Mouse (Mus musculus) kidney, adult 2 months (tissue): ENCODE data around the gene Jup. TPM values are rescaled to one million over a fixed set of nuclear protein-coding genes. Genes with fewer than 3 reads are reported as not detected.

Source experiments
- DNase-seq: peaks from one replicate; pipeline ENCODE4 v3.0.0; 2021
- H3K27ac ChIP-seq: fragments of 200-500 bp; 2 replicates; pipeline ENCODE4 v1.5.1; 2012; ENCODE audit warnings: low read depth, low read length, control low read depth, inconsistent platforms; ENCODE audit not compliant: insufficient read depth
- H3K27me3 ChIP-seq: fragments of 200-500 bp; replicated peaks from 2 replicates; pipeline ENCODE4 v1.6.1; 2012; ENCODE audit warnings: mild to moderate bottlenecking, moderate library complexity, low read length, inconsistent platforms; ENCODE audit not compliant: control insufficient read depth, insufficient read depth
- H3K36me3 ChIP-seq: fragments of 200-500 bp; 2 replicates; pipeline ENCODE4 v1.6.1; 2012; ENCODE audit warnings: mild to moderate bottlenecking, moderate library complexity, low read length, inconsistent platforms; ENCODE audit not compliant: control insufficient read depth, insufficient read depth
- H3K4me1 ChIP-seq: fragments of 200-500 bp; 2 replicates; pipeline ENCODE4 v1.6.1; 2011; ENCODE audit warnings: low read length; ENCODE audit not compliant: control insufficient read depth, insufficient read depth
- H3K4me3 ChIP-seq: fragments of 200-500 bp; 2 replicates; pipeline ENCODE4 v1.5.1; 2011; ENCODE audit warnings: mild to moderate bottlenecking, low read depth, low read length, control low read depth; ENCODE audit not compliant: insufficient read depth
- CTCF ChIP-seq: fragments of 200-500 bp; conservative IDR thresholded peaks from 2 replicates; pipeline ENCODE4 v1.5.1; 2011; ENCODE audit warnings: low read depth, mild to moderate bottlenecking, control low read depth, low read length, moderate library complexity, mixed read lengths; ENCODE audit not compliant: insufficient read depth, insufficient read length
- POLR2A ChIP-seq: fragments of 200-500 bp; IDR thresholded peaks from one replicate; pipeline ENCODE4 v1.6.1; 2011; ENCODE audit warnings: low read depth, low read length, control low read depth
- WGBS: fragments of 180-500 bp; shearing (Covaris S2); methylation state at CpG from one replicate; pipeline ENCODE4 v1.1.7; 2018; 5-methylcytosine and 5-hydroxymethylcytosine counted together
- polyA plus RNA-seq: library from polyadenylated mRNA; depleted of rRNA; stranded (reverse); fragments of >200 nt; gene quantifications from 2 replicates; pipeline ENCODE4 v1.2.3, GENCODE M21; 2012

Jup gene
- polyA plus RNA-seq, 1 experiment: 220 TPM

DNA sequence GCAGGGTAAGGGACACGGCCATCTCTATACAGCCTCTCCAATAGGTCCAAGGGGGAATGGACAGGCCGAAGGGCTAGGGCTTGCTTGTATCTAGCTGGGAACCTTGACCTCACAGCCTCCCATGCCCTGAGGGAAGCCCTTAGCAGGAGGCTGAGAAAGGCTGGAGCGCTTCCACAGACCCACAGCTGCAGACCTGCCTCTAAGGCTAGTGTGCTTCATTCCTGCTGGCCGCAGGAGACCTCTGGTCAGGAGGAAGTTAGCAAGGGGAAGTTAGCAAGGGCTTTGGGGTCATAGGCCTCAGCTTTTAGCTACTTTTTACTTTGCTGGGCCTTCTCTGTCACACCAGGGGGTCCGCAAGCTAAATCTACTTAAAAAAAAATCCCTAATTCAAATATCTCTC lies 19.1 kb downstream of the Jup start:
- 85% methylated on average over 5 of the region's 5 CpGs for WGBS
- Histone ChIP-seq H3K27me3 (no peaks in the 10 kb centered on the region), H3K4me1 (no peaks in the 10 kb centered on the region; the same call in 1 of the 2 replicates), H3K36me3 (peaks cover 23% of the 10 kb centered on the region), H3K4me3 (no peak overlapping the region), H3K27ac (no peak overlapping the region)
- TF ChIP-seq CTCF: no peak
- TF ChIP-seq POLR2A: no peak
- no peak for DNase-seq

DNA sequence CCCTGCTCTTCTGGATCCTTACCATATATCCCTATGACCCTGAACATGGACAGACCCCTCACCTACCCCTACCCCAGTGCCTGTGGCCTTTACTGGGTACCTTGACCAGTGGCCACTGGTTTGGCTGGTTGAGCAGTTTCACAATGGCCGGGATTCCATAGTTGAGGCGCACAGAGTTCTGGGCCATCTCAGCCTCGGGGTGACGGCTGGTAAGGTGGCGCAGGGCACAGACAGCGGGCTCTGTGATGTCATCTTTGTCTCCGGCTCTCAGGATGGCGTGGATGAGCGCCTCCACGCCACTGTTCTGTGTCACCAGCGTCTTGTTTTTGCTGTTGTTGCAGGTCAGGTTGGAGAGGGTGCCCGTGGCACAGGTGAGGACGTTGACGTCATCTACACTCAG lies 19.6 kb downstream of the Jup start:
- WGBS: 92% methylated on average over 14 of the region's 14 CpGs
- Histone ChIP-seq H3K27me3 (no peaks in the 10 kb centered on the region), H3K4me1 (no peaks in the 10 kb centered on the region; the same call in 1 of the 2 replicates), H3K36me3 (peaks cover 24% of the 10 kb centered on the region), H3K4me3 (no peak overlapping the region), H3K27ac (no peak overlapping the region)
- TF ChIP-seq CTCF (no peak), POLR2A (no peak)
- DNase-seq: no peak

DNA sequence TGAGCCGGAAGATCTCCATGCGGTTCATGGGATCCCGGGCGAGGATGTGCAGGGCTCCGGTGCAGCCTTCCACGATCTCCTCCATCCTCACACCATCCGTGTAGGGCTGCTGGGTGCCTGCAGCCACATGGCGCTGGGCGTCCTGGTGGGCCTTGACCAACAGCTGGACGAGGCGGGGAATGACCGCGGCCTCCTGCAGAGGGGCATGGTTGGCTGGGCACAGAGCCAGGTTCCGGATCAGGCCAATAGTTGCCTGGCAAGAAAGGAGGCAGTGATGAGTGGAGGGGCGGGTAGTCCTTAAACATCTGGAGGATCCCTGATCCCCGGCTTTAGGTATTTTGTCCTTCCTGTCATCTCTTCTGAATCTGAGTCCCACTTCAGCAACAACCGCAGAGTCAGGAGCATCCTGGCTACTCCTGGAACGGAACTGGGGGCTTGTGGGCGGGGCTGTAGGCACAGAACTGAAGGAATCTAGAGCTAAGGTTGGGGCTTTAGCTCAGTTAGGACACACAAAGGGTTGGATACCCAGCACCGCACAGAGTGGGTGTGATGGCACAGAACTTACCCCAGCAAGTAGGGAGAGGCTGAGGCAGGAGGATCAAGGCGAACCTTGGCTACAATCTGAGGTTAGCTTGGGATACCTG lies 20.7 kb downstream of the Jup start:
- H3K27me3 ChIP-seq: no peaks in the 10 kb centered on the region
- no peak for TF ChIP-seq CTCF
- no peak for TF ChIP-seq POLR2A
- peak overlapping the region; percentile 39; the same call in 1 of the 2 replicates for H3K27ac ChIP-seq
- no peaks in the 10 kb centered on the region; the same call in 1 of the 2 replicates for H3K4me1 ChIP-seq
- 74% methylated on average over 21 of the region's 21 CpGs for WGBS
- DNase-seq: no peak
- H3K4me3 ChIP-seq: no peak overlapping the region
- peaks cover 22% of the 10 kb centered on the region for H3K36me3 ChIP-seq

DNA sequence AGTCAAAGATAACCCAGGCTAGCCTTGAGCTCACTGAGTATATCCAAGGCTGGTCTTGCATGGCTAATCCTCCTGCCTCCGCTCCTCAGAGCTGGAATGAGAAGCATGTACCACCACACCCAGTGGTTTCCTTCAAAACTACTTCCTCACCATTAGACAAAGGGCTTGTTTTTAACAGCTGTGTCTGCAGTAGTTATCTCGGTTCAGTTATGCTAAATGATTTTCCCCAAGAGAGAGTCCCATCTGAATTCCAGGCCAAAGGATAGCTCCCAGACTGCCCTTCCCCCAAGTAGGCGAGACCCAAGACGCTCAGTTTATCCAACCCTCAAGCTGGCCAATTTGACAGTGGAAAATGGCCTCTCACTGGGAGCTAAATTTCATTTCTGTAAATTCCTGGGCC lies 21.6 kb downstream of the Jup start:
- H3K27ac ChIP-seq: peak overlapping the region; percentile 39; the same call in 1 of the 2 replicates

DNA sequence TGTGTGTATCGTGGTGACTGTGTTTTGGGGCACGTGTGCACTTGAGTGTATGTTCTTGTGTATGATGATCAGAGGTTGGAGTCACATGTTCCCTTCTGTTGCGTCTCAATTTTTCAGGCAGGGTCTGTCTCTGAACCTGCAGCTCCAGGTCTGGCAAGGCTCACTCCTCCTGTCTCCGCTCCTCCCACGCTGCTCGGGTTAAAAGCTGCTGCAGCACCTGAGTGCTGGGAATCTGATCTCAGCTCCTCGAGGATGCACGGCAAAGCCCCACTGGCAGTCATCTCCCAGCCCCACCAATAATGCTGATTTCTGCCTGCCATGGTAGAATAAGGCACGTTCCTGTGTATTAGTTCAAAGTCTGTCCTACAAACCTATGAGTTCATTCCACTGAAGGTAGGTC lies 22.4 kb downstream of the Jup start:
- TF ChIP-seq POLR2A: no peak
- TF ChIP-seq CTCF: no peak
- 82% methylated on average over 9 of the region's 9 CpGs for WGBS
- DNase-seq: no peak
- Histone ChIP-seq H3K27me3 (no peaks in the 10 kb centered on the region), H3K4me1 (no peaks in the 10 kb centered on the region; the same call in 1 of the 2 replicates), H3K27ac (no peak overlapping the region), H3K36me3 (peaks cover 22% of the 10 kb centered on the region), H3K4me3 (no peak overlapping the region)

More for the DNA sequence above, 21.6 kb downstream of the Jup start:
- Histone ChIP-seq H3K4me1 (no peaks in the 10 kb centered on the region; the same call in 1 of the 2 replicates), H3K27me3 (no peaks in the 10 kb centered on the region), H3K4me3 (no peak overlapping the region), H3K36me3 (peaks cover 22% of the 10 kb centered on the region)
- WGBS: 52% methylated on average over 4 of the region's 4 CpGs
- TF ChIP-seq POLR2A (no peak), CTCF (no peak)
- no peak for DNase-seq

DNA sequence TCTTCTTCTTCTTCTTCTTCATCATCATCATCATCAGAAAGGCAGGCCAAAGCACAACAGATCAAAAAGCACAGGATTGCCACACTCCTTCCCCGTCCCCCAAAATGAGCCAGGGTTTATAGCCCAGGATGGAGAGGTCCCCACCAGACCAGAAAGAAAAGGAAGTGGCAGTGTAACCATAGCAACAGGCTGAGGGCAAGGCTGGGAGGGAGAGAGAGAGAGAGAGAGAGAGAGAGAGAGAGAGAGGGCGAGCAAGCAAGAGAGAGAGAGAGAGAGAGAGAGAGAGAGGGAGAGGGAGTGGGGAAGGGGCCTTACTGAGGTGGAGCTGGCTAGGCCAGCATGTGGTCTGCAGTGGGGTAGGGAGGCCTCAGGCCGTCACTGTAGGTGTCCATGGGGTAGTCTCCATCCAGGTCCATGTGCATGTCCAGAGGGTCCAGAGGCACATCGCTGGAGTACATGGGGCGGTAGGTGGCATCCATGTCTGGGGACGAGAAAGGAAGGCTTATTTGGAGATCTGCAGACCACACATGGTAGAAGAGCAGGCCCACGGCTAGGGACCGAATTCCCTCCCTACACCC lies 25.5 kb downstream of the Jup start:
- H3K4me3 ChIP-seq: no peak overlapping the region
- TF ChIP-seq POLR2A (no peak), CTCF (no peak)
- WGBS: 82% methylated on average over 7 of the region's 8 CpGs
- DNase-seq: no peak
- no peaks in the 10 kb centered on the region; the same call in 1 of the 2 replicates for H3K4me1 ChIP-seq
- peaks cover 15% of the 10 kb centered on the region for H3K36me3 ChIP-seq
- H3K27me3 ChIP-seq: no peaks in the 10 kb centered on the region
- H3K27ac ChIP-seq: no peak overlapping the region

DNA sequence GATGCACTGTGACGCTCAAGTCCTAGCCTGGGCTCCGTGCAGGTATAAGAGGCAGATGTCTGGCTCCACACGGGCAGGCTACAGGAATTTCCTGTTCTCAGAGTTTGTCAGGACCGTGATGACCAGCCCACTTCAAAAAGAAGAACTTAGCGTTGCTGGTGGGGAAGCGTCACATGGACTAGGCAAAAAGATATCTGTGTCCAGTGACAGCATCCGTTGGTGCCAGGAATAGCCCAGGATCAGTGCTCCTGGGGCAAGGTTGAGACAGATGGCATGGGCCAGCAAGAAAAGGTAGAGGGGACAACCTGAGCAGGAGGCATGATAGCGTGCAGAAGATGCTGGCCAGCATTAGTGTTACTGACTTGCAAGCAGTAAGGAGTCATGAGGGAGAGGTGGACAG lies 27.7 kb downstream of the Jup start:
- Histone ChIP-seq H3K36me3 (peaks cover 8% of the 10 kb centered on the region), H3K27me3 (no peaks in the 10 kb centered on the region), H3K27ac (no peak overlapping the region), H3K4me3 (no peak overlapping the region), H3K4me1 (no peaks in the 10 kb centered on the region)
- WGBS: 67% methylated on average over 8 of the region's 8 CpGs
- no peak for DNase-seq
- no peak for TF ChIP-seq CTCF
- TF ChIP-seq POLR2A: no peak
